Mouse (Mus musculus): ENCODE measurements around the gene Mrgpra4. TPM values are rescaled to one million over a fixed set of nuclear protein-coding genes. Genes with fewer than 3 reads are reported as not detected.

Mrgpra4 gene
- not detected in 2 replicates for polyA plus RNA-seq (2012; rRNA removed)

DNA sequence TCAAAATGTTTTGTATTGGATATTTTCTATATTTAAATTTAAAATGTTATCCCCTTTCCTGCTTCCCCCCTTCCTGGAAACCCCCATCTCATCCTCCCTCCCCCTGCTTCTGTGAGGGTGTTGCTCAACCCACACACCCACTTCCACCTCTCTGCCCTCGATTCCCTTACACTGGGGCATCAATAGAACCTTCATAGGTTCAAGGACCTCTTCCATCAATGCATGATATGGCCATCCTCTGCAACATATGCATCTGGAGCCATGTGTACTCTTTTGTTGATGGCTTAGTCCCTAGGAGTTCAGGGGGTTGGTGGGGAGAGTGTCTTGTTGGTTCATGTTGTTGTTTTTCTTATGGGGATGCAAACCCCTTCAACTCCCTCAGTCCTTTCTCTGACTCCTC, at the start of gene Mrgpra4:
TSS of gene Mrgpra4 (minus strand) at position 101 of the 400 bp plus-strand sequence.
- DNase-seq (ENCODE audit: low read depth, low spot score), result no peak
- WGBS, result 57% methylated on average over 1 of the region's 1 CpGs

DNA sequence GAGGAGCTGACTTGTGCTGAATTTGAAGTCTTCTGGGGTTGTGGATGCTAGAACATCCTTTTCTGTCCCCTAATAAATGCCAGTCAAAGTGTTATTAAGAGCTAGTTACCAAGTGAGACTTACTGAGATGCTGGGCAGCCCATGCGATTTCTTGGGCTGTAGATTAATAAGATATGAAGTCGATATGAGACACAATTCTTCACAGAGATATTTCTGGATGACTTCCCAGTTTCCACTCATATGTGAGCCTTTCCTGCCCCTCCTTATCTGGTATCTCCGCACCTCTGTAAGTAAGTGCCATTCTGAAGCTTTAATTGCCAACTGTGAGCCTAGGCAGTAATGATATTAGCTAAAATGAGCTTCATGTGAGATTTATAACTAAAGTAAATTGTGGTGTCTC, 45.6 kb upstream of the Mrgpra4 start, which contains the start of gene Mrgprx1:
TSS of gene Mrgprx1 (minus strand) at position 101 of the 400 bp plus-strand sequence.
- WGBS, result 79% methylated on average over 3 of the region's 3 CpGs

DNA sequence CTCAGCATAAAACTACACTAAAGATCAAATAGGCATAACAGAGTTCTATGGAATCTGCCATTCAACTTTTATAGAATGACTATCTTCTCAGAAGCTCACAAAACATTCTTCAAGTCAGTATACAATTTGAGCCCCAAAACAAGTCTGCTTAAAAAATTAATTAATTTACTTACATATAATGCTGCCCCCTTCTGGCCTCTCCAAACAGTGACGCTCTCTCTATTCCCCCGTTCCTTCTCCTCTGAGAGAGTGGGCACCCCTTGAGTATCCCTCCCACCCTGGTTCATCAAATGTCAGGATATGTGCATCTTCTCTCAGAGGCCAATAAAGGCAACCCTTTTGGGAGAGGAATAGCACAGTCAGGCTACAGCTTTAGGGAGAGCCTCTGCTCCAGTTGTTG, 36.0 kb upstream of the Mrgpra4 start:
- WGBS, result 49% methylated on average over 2 of the region's 2 CpGs
- DNase-seq (ENCODE audit: low read depth, low spot score), result no peak

More for the DNA sequence above, 45.6 kb upstream of the Mrgpra4 start, which contains the start of gene Mrgprx1:
- DNase-seq (ENCODE audit: low read depth, low spot score), result no peak

DNA sequence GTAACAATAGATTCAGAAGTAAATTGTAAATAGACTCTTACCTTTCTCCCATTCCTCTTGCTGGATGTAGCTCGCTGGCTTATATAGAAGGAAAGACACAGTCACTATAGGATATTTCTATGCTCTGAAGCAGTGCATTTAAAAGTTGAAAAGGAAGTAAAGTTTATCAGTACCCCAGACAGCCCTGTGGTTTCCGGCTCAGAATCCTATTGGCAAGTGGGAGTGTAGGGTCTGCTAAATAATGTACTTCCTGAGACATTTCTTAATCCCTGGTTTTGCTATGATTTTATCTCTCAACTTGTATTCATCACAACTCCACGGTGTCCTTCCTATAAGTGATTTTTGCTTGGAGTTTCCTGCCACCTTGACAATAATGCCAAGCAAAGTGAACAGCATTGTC, 13.8 kb upstream of the Mrgpra4 start:
- WGBS, result 65% methylated on average over 3 of the region's 3 CpGs
- DNase-seq (ENCODE audit: low read depth, low spot score), result no peak

DNA sequence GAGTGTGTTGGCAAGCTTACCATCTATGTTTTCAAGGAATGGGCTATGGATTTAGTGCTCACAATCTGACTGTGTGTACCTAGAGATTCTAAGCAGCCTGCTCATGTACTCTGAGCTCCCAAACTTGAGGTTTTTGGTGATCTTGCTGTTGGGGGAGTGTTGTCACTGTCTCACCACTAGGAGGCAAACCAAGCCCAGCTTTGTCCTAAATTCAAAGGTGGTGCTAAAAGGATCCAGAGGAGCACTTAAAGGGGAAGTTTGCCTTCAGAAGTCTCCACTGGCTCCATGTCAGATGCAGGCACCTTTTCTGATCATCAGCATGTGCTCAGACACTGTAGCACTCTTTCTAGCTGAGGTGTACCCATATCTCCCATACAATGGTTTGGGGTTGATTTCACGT, 4.9 kb upstream of the Mrgpra4 start:
- no peak for DNase-seq (ENCODE audit: low read depth, low spot score)
- 28% methylated on average over 1 of the region's 1 CpGs for WGBS

Other genes starting within 250 kb of the Mrgpra4 start
- gene Mrgprx1, start 45.5 kb upstream of the Mrgpra4 start, polyA plus RNA-seq (2012; rRNA removed), result not detected in 2 replicates
- not detected in 2 replicates for gene Mrgprb5, start 186.9 kb upstream of the Mrgpra4 start, polyA plus RNA-seq (2012; rRNA removed)
- gene Mrgprb4, start 217.2 kb upstream of the Mrgpra4 start, polyA plus RNA-seq (2012; rRNA removed), result not detected in 2 replicates